Mouse (Mus musculus) midbrain, embryonic 11.5 days (tissue): ENCODE results near the gene Vps18. TPM values are rescaled to one million over a fixed set of nuclear protein-coding genes. Genes with fewer than 3 reads are reported as not detected.

Experiments
- ATAC-seq: fragments of 200-750 bp; cut with Nextera tagmentation; 2 replicates; pipeline ENCODE4 v1.8.0; 2017; ENCODE audit warnings: moderate TSS enrichment, moderate library complexity; ENCODE audit not compliant: low FRiP score
- DNase-seq: peaks from one replicate; pipeline ENCODE4 v3.0.0; 2015; ENCODE audit warnings: low spot score; ENCODE audit errors: missing footprints
- H3K27ac ChIP-seq: fragments of 300-500 bp; sonication (generic); 2 replicates; pipeline ENCODE4 v1.5.1; 2014; ENCODE audit warnings: low read depth, low read length
- H3K27me3 ChIP-seq: fragments of 300-500 bp; sonication (generic); 2 replicates; pipeline ENCODE4 v1.6.1; 2014; ENCODE audit warnings: mild to moderate bottlenecking, low read length, moderate library complexity, mixed read lengths; ENCODE audit not compliant: control insufficient read depth, insufficient read depth
- H3K36me3 ChIP-seq: fragments of 300-500 bp; sonication (generic); 2 replicates; pipeline ENCODE4 v1.6.1; 2014; ENCODE audit warnings: mild to moderate bottlenecking, low read length, moderate library complexity, mixed read lengths; ENCODE audit not compliant: control insufficient read depth, insufficient read depth
- H3K4me1 ChIP-seq: fragments of 300-500 bp; sonication (generic); 2 replicates; pipeline ENCODE4 v1.6.1; 2014; ENCODE audit warnings: low read length; ENCODE audit not compliant: control insufficient read depth, insufficient read depth
- H3K4me2 ChIP-seq: fragments of 300-500 bp; sonication (generic); 2 replicates; pipeline ENCODE4 v1.6.1; 2014; ENCODE audit warnings: mild to moderate bottlenecking, moderate library complexity
- H3K4me3 ChIP-seq: fragments of 300-500 bp; sonication (generic); 2 replicates; pipeline ENCODE4 v1.5.1; 2014; ENCODE audit warnings: low read depth, low read length
- H3K9ac ChIP-seq: fragments of 300-500 bp; sonication (generic); 2 replicates; pipeline ENCODE4 v1.6.1; 2014; ENCODE audit warnings: low read length
- H3K9me3 ChIP-seq: fragments of 300-500 bp; sonication (generic); 2 replicates; pipeline ENCODE4 v1.6.1; 2016; ENCODE audit warnings: low read length; ENCODE audit not compliant: control insufficient read depth
- WGBS: fragments of 180-500 bp; shearing (Covaris S2); extraction: QIAGEN DNeasy Blood & Tissue Kit; methylation state at CpG from one replicate; pipeline ENCODE4 v1.1.7; 2014; 5-methylcytosine and 5-hydroxymethylcytosine counted together
- polyA plus RNA-seq: library from polyadenylated mRNA; unstranded; fragments of >200 nt; fragmentation: Nextera tagmentation; extraction: Ambion mirVana; gene quantifications from 2 replicates; pipeline ENCODE4 v1.2.1, GENCODE M21; 2014

The Vps18 gene
- polyA plus RNA-seq, 1 experiment from 2014 or later: 10.0 TPM

GRCm38 (mm10) chr2:119250826-119251478 lies 37.6 kb upstream of the Vps18 start:
- no peak overlapping the region for H3K4me3 ChIP-seq
- H3K27ac ChIP-seq: no peak overlapping the region
- H3K4me2 ChIP-seq: no peak overlapping the region
- no peaks in the 10 kb centered on the region for H3K36me3 ChIP-seq
- no peaks in the 10 kb centered on the region for H3K4me1 ChIP-seq
- H3K9me3 ChIP-seq: no peaks in the 10 kb centered on the region
- WGBS: 17% methylated on average over 11 of the region's 11 CpGs
- H3K27me3 ChIP-seq: no peaks in the 10 kb centered on the region
- H3K9ac ChIP-seq: no peak overlapping the region
- DNase-seq: peak; percentile 99
- peak; percentile 70; the same call in 1 of the 2 replicates for ATAC-seq

- Histone ChIP-seq H3K4me2 (no peak overlapping the region), H3K27ac (no peak overlapping the region), H3K9ac (no peak overlapping the region), H3K4me1 (no peaks in the 10 kb centered on the region), H3K4me3 (no peak overlapping the region), H3K36me3 (no peaks in the 10 kb centered on the region), H3K9me3 (no peaks in the 10 kb centered on the region), H3K27me3 (no peaks in the 10 kb centered on the region)
- DNase-seq: peak; percentile 82
- 7% methylated on average over 7 of the region's 7 CpGs for WGBS
- ATAC-seq: no peak
Observed at GRCm38 (mm10) chr2:119254976-119255375, 33.6 kb upstream of the Vps18 start.

- no peak overlapping the region for H3K9ac ChIP-seq
Observed at GRCm38 (mm10) chr2:119260518-119260917, 28.0 kb upstream of the Vps18 start.

GRCm38 (mm10) chr2:119261326-119261725 lies 27.2 kb upstream of the Vps18 start:
- H3K9ac ChIP-seq: no peak overlapping the region
- H3K4me3 ChIP-seq: no peak overlapping the region
- WGBS: 54% methylated on average over 2 of the region's 2 CpGs

More at GRCm38 (mm10) chr2:119260518-119260917, 28.0 kb upstream of the Vps18 start:
- ATAC-seq (no peak), DNase-seq (no peak)
- WGBS: 70% methylated on average over 1 of the region's 1 CpGs
- Histone ChIP-seq H3K27ac (no peak overlapping the region), H3K4me3 (no peak overlapping the region), H3K9me3 (no peaks in the 10 kb centered on the region), H3K4me2 (no peak overlapping the region), H3K36me3 (no peaks in the 10 kb centered on the region), H3K4me1 (no peaks in the 10 kb centered on the region), H3K27me3 (no peaks in the 10 kb centered on the region)

GRCm38 (mm10) chr2:119262978-119263377 lies 25.6 kb upstream of the Vps18 start:
- no peak for ATAC-seq
- DNase-seq: no peak
- Histone ChIP-seq H3K4me3 (no peak overlapping the region), H3K4me1 (no peaks in the 10 kb centered on the region), H3K9me3 (no peaks in the 10 kb centered on the region), H3K9ac (no peak overlapping the region), H3K27ac (no peak overlapping the region), H3K4me2 (no peak overlapping the region), H3K27me3 (no peaks in the 10 kb centered on the region), H3K36me3 (no peaks in the 10 kb centered on the region)
- WGBS: 65% methylated on average over 8 of the region's 8 CpGs

More at GRCm38 (mm10) chr2:119261326-119261725, 27.2 kb upstream of the Vps18 start:
- H3K27ac ChIP-seq: no peak overlapping the region
- no peaks in the 10 kb centered on the region for H3K9me3 ChIP-seq
- H3K36me3 ChIP-seq: no peaks in the 10 kb centered on the region
- DNase-seq: no peak
- no peaks in the 10 kb centered on the region for H3K27me3 ChIP-seq
- ATAC-seq: no peak
- H3K4me1 ChIP-seq: no peaks in the 10 kb centered on the region
- no peak overlapping the region for H3K4me2 ChIP-seq

- Histone ChIP-seq H3K9ac (no peak overlapping the region), H3K4me2 (no peak overlapping the region), H3K4me3 (no peak overlapping the region), H3K36me3 (no peaks in the 10 kb centered on the region), H3K4me1 (no peaks in the 10 kb centered on the region), H3K27ac (no peak overlapping the region), H3K9me3 (no peaks in the 10 kb centered on the region), H3K27me3 (no peaks in the 10 kb centered on the region)
- DNase-seq (no peak), ATAC-seq (no peak)
- 85% methylated on average over 5 of the region's 5 CpGs for WGBS
Observed at GRCm38 (mm10) chr2:119263813-119264212, 24.7 kb upstream of the Vps18 start.

- no peaks in the 10 kb centered on the region for H3K36me3 ChIP-seq
- DNase-seq: no peak
- H3K9me3 ChIP-seq: no peaks in the 10 kb centered on the region
- peak overlapping the region; percentile 99 for H3K4me2 ChIP-seq
- peaks cover 5% of the 10 kb centered on the region; the same call in 1 of the 2 replicates for H3K4me1 ChIP-seq
- H3K9ac ChIP-seq: peak overlapping the region; percentile 68
- no peak overlapping the region for H3K27ac ChIP-seq
- WGBS: 47% methylated on average over 9 of the region's 9 CpGs
- H3K4me3 ChIP-seq: peak overlapping the region; percentile 61
- ATAC-seq: no peak
- peaks cover 2% of the 10 kb centered on the region for H3K27me3 ChIP-seq
Observed at GRCm38 (mm10) chr2:119270286-119270642, 18.3 kb upstream of the Vps18 start.

GRCm38 (mm10) chr2:119270643-119271331 lies 17.8 kb upstream of the Vps18 start, which contains the start of gene Rhov:
Rhov (minus strand) TSS chr2:119271272.
- peaks cover 2% of the 10 kb centered on the region for H3K27me3 ChIP-seq
- H3K27ac ChIP-seq: no peak within 1 kb of the TSS
- peak within 1 kb of the TSS; percentile 99 for H3K4me2 ChIP-seq
- no peaks in the 10 kb centered on the region for H3K36me3 ChIP-seq
- ATAC-seq: peak; percentile 90
- peaks cover 5% of the 10 kb centered on the region; the same call in 1 of the 2 replicates for H3K4me1 ChIP-seq
- WGBS: under 1% methylated on average over 49 of the region's 49 CpGs
- H3K9me3 ChIP-seq: no peaks in the 10 kb centered on the region
- peak; percentile 92 for DNase-seq
- peak within 1 kb of the TSS; percentile 68 for H3K9ac ChIP-seq
- peak within 1 kb of the TSS; percentile 61 for H3K4me3 ChIP-seq

- Histone ChIP-seq H3K27ac (no peak overlapping the region), H3K4me2 (no peak overlapping the region), H3K36me3 (no peaks in the 10 kb centered on the region), H3K9ac (no peak overlapping the region), H3K9me3 (no peaks in the 10 kb centered on the region), H3K27me3 (peaks cover 2% of the 10 kb centered on the region), H3K4me3 (no peak overlapping the region), H3K4me1 (peaks cover 5% of the 10 kb centered on the region; the same call in 1 of the 2 replicates)
- WGBS: 73% methylated on average over 1 of the region's 1 CpGs
- DNase-seq (peak; percentile 28), ATAC-seq (no peak)
Observed at GRCm38 (mm10) chr2:119274126-119274525, 14.4 kb upstream of the Vps18 start.
